Mouse (Mus musculus): ENCODE measurements around the gene Nabp2.

DNA sequence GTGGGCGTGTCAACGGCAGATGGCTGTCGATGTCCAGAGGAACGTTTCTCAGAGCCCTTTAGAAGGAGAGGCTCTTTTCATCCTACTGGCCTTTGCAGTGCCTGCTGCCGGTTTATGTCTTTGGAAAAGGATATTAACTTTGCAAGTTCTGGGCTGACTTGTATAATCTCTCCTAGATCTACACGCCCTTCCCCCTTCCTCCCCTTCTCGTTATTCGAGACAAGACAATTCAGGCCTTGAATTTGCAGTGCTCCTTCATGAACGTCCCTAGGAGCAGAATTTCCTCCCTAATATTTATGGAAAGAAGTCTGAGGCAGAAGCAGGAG lies 42.1 kb downstream of the Nabp2 start:
- TF ChIP-seq POLR2A (IDR thresholded peaks at IDR 0.05; ENCODE audit: borderline replicate concordance, extremely low read depth, low read depth, low read length) (no peak), CTCF (IDR thresholded peaks at IDR 0.05; ENCODE audit: insufficient read depth, low read length) (no peak)
